Mouse (Mus musculus) cerebellum, adult 8-10 months (tissue): ENCODE measurements around the gene Isx.

Experiments
- DNase-seq: peaks from one replicate; pipeline ENCODE4 v3.0.0; 2022

Gene Isx

GRCm38 (mm10) chr8:74903054-74903842, 30.3 kb downstream of the Isx start:
- no peak for DNase-seq

- DNase-seq, result no peak
Observed at GRCm38 (mm10) chr8:74906333-74906732, 33.4 kb downstream of the Isx start.

GRCm38 (mm10) chr8:74910708-74911107, 37.7 kb downstream of the Isx start:
- no peak for DNase-seq

- no peak for DNase-seq
Observed at GRCm38 (mm10) chr8:74920691-74921421, 47.9 kb downstream of the Isx start.

- DNase-seq, result peak; percentile 6
Observed at GRCm38 (mm10) chr8:74921882-74922518, 49.0 kb downstream of the Isx start.

- no peak for DNase-seq
Observed at GRCm38 (mm10) chr8:74927940-74928339, 55.0 kb downstream of the Isx start.

- peak; percentile 15 for DNase-seq
Observed at GRCm38 (mm10) chr8:74930731-74931130, 57.8 kb downstream of the Isx start.

GRCm38 (mm10) chr8:74935308-74935707, 62.3 kb downstream of the Isx start:
- peak; percentile 47 for DNase-seq

GRCm38 (mm10) chr8:74936656-74937055, 63.7 kb downstream of the Isx start:
- DNase-seq, result no peak

GRCm38 (mm10) chr8:74942056-74942455, 69.1 kb downstream of the Isx start:
- no peak for DNase-seq
